Comparison of ENCODE assay signal across 12 mouse cellular contexts in genomic region chr2:134816383-134816782, GRCm38 (mm10). TPM values are rescaled to one million over a fixed set of nuclear protein-coding genes. Genes with fewer than 3 reads are reported as not detected.
A peak's percentile ranks its signal among the peaks of the same experiment; 100 is the strongest.
DNase-seq lines count a peak whose midpoint lies in the region; ATAC-seq and TF ChIP-seq lines count a peak whose summit lies in the region.
"Had no signal": no experiment of that assay in that cellular context is flagged by ENCODE, and none has a peak within 500 bp of the region (broad histone marks: within the 10 kb centered on the region; RNA-seq: fewer than 3 reads in every experiment).

No protein-coding gene starts in this region.

- peak overlapping the region; percentile 82 for H3K27ac ChIP-seq in cortical plate, adult 2 months (ENCODE audit: insufficient read depth, low read length)
- H3K27ac ChIP-seq in neural tube, embryonic 15.5 days (replicated peaks), result no peak overlapping the region
- H3K27ac ChIP-seq in hindbrain, embryonic 10.5 days, result no peak overlapping the region
- H3K27ac ChIP-seq: embryonic facial prominence, embryonic 15.5 days; heart, embryonic 15.5 days had no signal

- no peak overlapping the region for H3K4me3 ChIP-seq in cortical plate, adult 2 months (ENCODE audit: insufficient read depth, low read length)
- no peak overlapping the region for H3K4me3 ChIP-seq in neural tube, embryonic 15.5 days (replicated peaks)
- no peak overlapping the region for H3K4me3 ChIP-seq in hindbrain, embryonic 10.5 days
- H3K4me3 ChIP-seq: embryonic facial prominence, embryonic 15.5 days; heart, embryonic 15.5 days had no signal

- H3K27me3 ChIP-seq in neural tube, embryonic 15.5 days (replicated peaks), result no peaks in the 10 kb centered on the region
- H3K27me3 ChIP-seq in hindbrain, embryonic 10.5 days (ENCODE audit: insufficient read depth, poor library complexity, severe bottlenecking), result no peaks in the 10 kb centered on the region
- H3K27me3 ChIP-seq: embryonic facial prominence, embryonic 15.5 days; heart, embryonic 15.5 days had no signal

- H3K4me2 ChIP-seq in neural tube, embryonic 15.5 days, result no peak overlapping the region
- H3K4me2 ChIP-seq: embryonic facial prominence, embryonic 15.5 days; heart, embryonic 15.5 days; midbrain, embryonic 11.5 days had no signal

- H3K36me3 ChIP-seq in neural tube, embryonic 15.5 days, result no peaks in the 10 kb centered on the region
- H3K36me3 ChIP-seq in hindbrain, embryonic 10.5 days, result no peaks in the 10 kb centered on the region
- H3K36me3 ChIP-seq: embryonic facial prominence, embryonic 15.5 days; heart, embryonic 15.5 days had no signal

- H3K9ac ChIP-seq in neural tube, embryonic 15.5 days (replicated peaks), result no peak overlapping the region
- H3K9ac ChIP-seq: embryonic facial prominence, embryonic 15.5 days; heart, embryonic 15.5 days had no signal

- TF ChIP-seq POLR2A in cortical plate, adult 2 months (IDR thresholded peaks at IDR 0.05; ENCODE audit: extremely low read depth, insufficient read depth, low read length), result no peak

- TF ChIP-seq CTCF in cortical plate, adult 2 months (IDR thresholded peaks at IDR 0.05; ENCODE audit: extremely low read depth, insufficient read depth, low read length), result no peak

- 71% methylated on average over 11 of the region's 11 CpGs for WGBS in neural tube, embryonic 15.5 days
- 90% methylated on average over 11 of the region's 11 CpGs for WGBS in hindbrain, embryonic 10.5 days

- DNase-seq in cerebellum, adult 11-12 months, result peak; percentile 13
- no peak for DNase-seq in cerebellum, adult 9-11 months
- DNase-seq in kidney, postnatal 10 days, result peak; percentile 71
- DNase-seq in kidney, adult 8-10 months, result no peak
- peak; percentile 22 for DNase-seq in 3T3-L1 (ENCODE audit: low read depth, low spot score)
- DNase-seq in hindbrain, embryonic 10.5 days (ENCODE audit: low spot score), result no peak
- DNase-seq: B cell, adult 2 months had no signal

- H3K4me1 ChIP-seq in cortical plate, adult 2 months (ENCODE audit: control insufficient read depth, insufficient read depth, low read length), result peaks cover 11% of the 10 kb centered on the region
- peaks cover 8% of the 10 kb centered on the region; the same call in 1 of the 2 replicates for H3K4me1 ChIP-seq in neural tube, embryonic 15.5 days
- H3K4me1 ChIP-seq in hindbrain, embryonic 10.5 days (replicated peaks), result no peaks in the 10 kb centered on the region

- no peak for ATAC-seq in neural tube, embryonic 15.5 days (ENCODE audit: low FRiP score)

- no peaks in the 10 kb centered on the region for H3K9me3 ChIP-seq in neural tube, embryonic 15.5 days (replicated peaks)
- H3K9me3 ChIP-seq in hindbrain, embryonic 10.5 days, result no peaks in the 10 kb centered on the region
- H3K9me3 ChIP-seq: embryonic facial prominence, embryonic 15.5 days; heart, embryonic 15.5 days had no signal

RNA-seq across cellular contexts. Expression of gene Plcb1, which starts 30.5 kb away (rescaled TPM):
- 64.5 and 66.5 TPM in 2 replicates for polyA plus RNA-seq in cortical plate, adult 2 months (2012; rRNA removed)
- polyA plus RNA-seq in neural tube, embryonic 15.5 days (2015; fragmentation: Nextera tagmentation; extraction: Ambion mirVana), result 69.0 and 81.5 TPM in 2 replicates
- polyA plus RNA-seq in hindbrain, embryonic 10.5 days (2016; fragmentation: Nextera tagmentation; extraction: Ambion mirVana), result 4.6 and 6.7 TPM in 2 replicates

Comparison
In these comparisons a context has a peak if more than half of its experiments do, and no peak if none do; other contexts are left out.
1. DNase-seq: peak in cerebellum, adult 11-12 months (single experiment), kidney, postnatal 10 days (single experiment) and 3T3-L1 (single experiment); none in cerebellum, adult 9-11 months (single experiment), kidney, adult 8-10 months (0 of 2) and hindbrain, embryonic 10.5 days (single experiment).